Mouse (Mus musculus): ENCODE data around the gene Myom1. TPM values are rescaled to one million over a fixed set of nuclear protein-coding genes. Genes with fewer than 3 reads are reported as not detected.

Gene Myom1
- polyA plus RNA-seq, 1 experiment, result not detected

DNA sequence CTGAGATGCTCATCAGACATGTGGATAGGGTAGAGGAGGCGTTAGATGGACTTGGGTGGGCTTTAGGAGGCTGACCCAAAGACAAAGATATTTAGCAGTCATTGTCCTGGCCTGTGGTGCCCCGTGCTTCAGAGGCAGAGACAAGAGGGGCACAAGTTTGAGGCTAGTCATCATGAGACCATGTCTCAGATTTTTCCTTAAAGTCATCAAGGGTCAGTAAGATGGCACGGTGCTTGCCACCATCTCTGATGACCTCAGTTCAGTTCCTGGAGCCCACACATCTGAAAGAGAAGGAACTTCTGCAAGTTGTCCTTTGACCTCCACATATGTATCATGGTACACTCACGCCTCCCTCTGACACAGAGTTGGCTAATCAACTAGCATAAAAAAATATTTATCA, 140.7 kb downstream of the Myom1 start:
- no peaks in the 10 kb centered on the region for H3K27me3 ChIP-seq (ENCODE audit: control insufficient read depth)
- no peak overlapping the region for H3K4me3 ChIP-seq (replicated peaks)
- TF ChIP-seq TAL1 (IDR thresholded peaks at IDR 0.05; ENCODE audit: low read length), result no peak
- TF ChIP-seq GATA1 (IDR thresholded peaks at IDR 0.05; ENCODE audit: low read length), result no peak
- H3K9me3 ChIP-seq (ENCODE audit: control insufficient read depth, low read length), result no peaks in the 10 kb centered on the region
- H3K36me3 ChIP-seq (ENCODE audit: control insufficient read depth), result no peaks in the 10 kb centered on the region
- H3K4me1 ChIP-seq (ENCODE audit: control insufficient read depth), result peaks cover 35% of the 10 kb centered on the region

DNA sequence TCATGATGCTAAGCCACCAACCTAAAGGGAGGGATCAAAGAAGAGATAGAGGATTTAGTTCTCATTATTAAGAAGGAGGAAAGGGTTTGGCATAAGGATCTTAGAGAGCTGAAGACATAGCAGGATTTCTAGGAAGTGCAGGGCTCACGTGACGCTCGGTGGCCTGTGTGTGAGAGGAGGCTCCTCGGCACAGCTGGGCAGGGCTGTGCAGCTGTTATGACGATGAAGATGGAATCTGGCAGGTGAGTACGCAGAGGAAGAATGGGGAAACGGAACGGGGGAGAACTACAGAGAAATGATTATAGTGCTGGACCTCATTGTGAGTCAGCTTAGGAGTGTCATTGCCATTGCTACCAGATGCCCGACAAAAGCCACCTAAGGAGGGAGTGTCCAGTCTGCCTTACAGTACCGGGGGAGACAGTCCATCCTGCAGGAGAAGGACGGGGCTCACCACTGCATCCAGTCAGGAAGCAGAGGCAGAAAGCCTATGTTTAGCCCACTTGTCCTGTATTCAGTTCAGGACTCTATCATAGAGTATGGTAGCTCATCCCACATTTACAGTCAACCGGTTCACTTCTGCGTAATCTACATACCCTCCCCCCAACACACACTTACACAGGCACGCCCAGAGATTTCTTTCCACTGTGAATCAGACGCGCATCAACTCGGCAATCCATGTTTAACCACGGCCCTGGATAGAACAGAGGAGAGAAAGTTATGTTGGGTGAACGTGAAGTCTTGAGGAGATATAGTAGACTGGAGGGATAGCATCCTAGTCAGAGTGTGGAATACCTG, 142.1 kb downstream of the Myom1 start:
- TF ChIP-seq TAL1 (IDR thresholded peaks at IDR 0.05; ENCODE audit: low read length), result no peak
- TF ChIP-seq GATA1 (IDR thresholded peaks at IDR 0.05; ENCODE audit: low read length), result no peak
- Histone ChIP-seq H3K9me3 (ENCODE audit: control insufficient read depth, low read length) (no peaks in the 10 kb centered on the region), H3K4me3 (replicated peaks) (peak overlapping the region; percentile 19), H3K27me3 (ENCODE audit: control insufficient read depth) (no peaks in the 10 kb centered on the region), H3K36me3 (ENCODE audit: control insufficient read depth) (no peaks in the 10 kb centered on the region), H3K4me1 (ENCODE audit: control insufficient read depth) (peaks cover 35% of the 10 kb centered on the region)

DNA sequence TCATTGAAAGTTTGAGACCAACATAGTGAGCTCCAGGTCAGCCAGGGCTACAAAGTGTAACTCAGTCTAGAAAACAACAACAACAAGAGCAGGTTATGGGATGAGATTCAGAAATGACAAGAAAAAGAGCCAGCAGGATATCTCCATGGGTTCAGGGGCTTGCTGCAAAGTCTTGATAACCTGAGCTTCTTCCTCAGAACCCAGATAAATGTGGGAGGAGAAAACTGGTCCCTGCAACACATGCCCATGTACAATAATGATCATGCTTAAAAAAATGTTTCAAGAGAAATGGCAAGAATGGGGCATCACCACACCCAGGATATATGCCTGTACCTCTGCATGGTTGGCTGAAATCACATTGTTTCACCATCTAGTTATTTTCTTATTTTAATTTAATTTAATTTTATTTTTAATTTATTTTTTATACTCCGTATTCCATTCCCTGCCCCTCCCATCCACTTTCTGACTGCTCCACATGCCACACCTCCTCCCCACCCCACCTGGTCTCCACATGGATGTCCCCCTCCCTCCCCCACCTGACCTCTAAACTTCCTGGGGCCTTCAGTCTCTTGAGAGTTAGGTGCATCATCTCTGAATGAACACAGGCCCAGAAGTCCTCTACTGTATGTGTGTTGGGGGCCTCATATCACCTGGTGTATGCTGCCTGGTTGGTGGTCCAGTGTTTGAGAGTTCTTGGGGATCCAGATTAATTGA, 143.0 kb downstream of the Myom1 start:
- Histone ChIP-seq H3K4me3 (replicated peaks) (peak overlapping the region; percentile 19), H3K36me3 (ENCODE audit: control insufficient read depth) (no peaks in the 10 kb centered on the region), H3K9me3 (ENCODE audit: control insufficient read depth, low read length) (no peaks in the 10 kb centered on the region), H3K27me3 (ENCODE audit: control insufficient read depth) (no peaks in the 10 kb centered on the region), H3K4me1 (ENCODE audit: control insufficient read depth) (peaks cover 35% of the 10 kb centered on the region)
- TF ChIP-seq GATA1 (IDR thresholded peaks at IDR 0.05; ENCODE audit: low read length) (peak; percentile 27; the same call in 1 of the 2 replicates), TAL1 (IDR thresholded peaks at IDR 0.05; ENCODE audit: low read length) (peak; percentile 73)

DNA sequence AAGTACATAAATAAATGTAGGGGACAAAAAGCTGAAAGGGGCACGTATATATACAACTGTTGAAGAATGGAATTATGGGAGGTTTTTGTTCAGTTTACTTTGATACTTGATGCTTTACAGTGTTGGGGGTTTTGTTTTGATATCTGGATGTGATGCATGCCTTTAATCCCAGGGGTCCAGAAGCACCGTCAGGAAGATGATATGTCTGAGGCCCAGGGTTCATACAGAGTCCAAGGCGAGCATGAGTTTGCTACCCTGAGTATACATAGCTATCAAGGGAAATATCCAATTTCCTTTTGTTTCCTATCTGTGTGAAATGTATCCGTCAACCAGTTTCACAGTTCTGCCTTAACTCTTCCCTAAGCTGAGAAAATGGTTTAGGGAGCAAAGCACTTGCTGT, 150.9 kb downstream of the Myom1 start:
- Histone ChIP-seq H3K36me3 (ENCODE audit: control insufficient read depth) (no peaks in the 10 kb centered on the region), H3K27me3 (ENCODE audit: control insufficient read depth) (no peaks in the 10 kb centered on the region), H3K4me1 (ENCODE audit: control insufficient read depth) (peaks cover 5% of the 10 kb centered on the region), H3K9me3 (ENCODE audit: control insufficient read depth, low read length) (no peaks in the 10 kb centered on the region), H3K4me3 (replicated peaks) (no peak overlapping the region)
- no peak for TF ChIP-seq TAL1 (IDR thresholded peaks at IDR 0.05; ENCODE audit: low read length)
- TF ChIP-seq GATA1 (IDR thresholded peaks at IDR 0.05; ENCODE audit: low read length), result no peak

DNA sequence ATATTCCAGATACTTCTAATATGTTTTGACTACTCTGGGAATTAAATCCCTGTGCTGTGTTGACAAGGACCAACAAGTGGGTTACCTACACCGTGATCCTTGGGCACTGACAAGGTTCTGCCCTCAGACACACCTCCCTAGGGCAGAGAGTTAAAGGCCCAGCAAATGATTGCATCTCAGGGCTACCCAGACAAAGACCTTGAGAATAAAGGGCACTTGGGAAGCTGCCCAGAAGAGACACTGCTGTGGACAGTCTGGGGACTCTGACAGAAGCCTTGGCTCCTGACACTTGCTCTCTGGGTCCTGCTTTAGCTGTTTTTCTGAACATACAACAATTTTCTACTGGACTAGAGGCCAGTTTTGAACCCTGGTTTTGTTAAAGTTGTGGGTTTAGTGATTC, 152.8 kb downstream of the Myom1 start:
- H3K36me3 ChIP-seq (ENCODE audit: control insufficient read depth), result no peaks in the 10 kb centered on the region
- no peaks in the 10 kb centered on the region for H3K27me3 ChIP-seq (ENCODE audit: control insufficient read depth)
- H3K4me1 ChIP-seq (ENCODE audit: control insufficient read depth), result peaks cover 9% of the 10 kb centered on the region
- TF ChIP-seq GATA1 (IDR thresholded peaks at IDR 0.05; ENCODE audit: low read length), result no peak
- TF ChIP-seq TAL1 (IDR thresholded peaks at IDR 0.05; ENCODE audit: low read length), result no peak
- H3K4me3 ChIP-seq (replicated peaks), result no peak overlapping the region
- no peaks in the 10 kb centered on the region for H3K9me3 ChIP-seq (ENCODE audit: control insufficient read depth, low read length)

DNA sequence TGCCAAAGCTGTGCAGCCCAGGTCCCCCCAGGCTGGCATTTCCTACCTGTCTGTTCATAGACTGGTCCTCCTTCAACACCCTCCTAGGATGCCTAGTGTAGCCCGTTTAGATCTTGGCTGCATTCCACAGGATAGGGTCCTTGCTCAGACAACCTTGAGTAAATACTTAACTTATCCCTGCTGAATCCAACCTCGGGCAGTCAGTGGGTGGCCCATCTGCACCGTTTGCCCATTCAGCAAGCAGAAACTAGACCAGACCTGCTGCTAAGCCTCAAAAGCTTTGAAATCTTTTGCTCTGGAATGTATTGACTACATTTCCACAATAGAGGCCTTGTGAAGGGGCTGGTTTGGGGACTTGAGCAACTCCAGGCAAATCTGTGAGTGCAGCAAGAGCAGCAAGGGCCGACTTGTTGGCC, 156.7 kb downstream of the Myom1 start:
- Histone ChIP-seq H3K36me3 (ENCODE audit: control insufficient read depth) (no peaks in the 10 kb centered on the region), H3K4me3 (replicated peaks) (no peak overlapping the region)
- TF ChIP-seq TAL1 (IDR thresholded peaks at IDR 0.05; ENCODE audit: low read length) (no peak), GATA1 (IDR thresholded peaks at IDR 0.05; ENCODE audit: low read length) (no peak)

DNA sequence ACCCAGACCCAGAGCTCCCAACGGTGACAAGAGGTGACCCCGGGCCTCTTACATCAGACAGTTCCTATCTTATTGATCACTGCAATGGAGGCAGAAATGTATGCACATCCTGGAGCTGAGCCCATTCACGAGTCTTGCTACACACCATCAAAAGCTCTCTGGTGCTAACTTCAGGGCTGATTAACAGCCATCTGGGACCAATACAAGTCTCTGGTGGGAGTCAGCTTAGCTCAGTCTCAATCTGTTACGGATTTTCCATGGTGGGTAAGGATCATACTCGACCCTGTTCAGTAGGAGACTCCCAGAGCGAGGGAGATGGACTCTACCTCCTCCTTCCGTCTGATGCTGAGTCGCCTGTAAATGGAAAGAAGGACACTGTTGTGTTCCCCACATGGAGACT, 157.3 kb downstream of the Myom1 start:
- no peak for TF ChIP-seq GATA1 (IDR thresholded peaks at IDR 0.05; ENCODE audit: low read length)
- H3K36me3 ChIP-seq (ENCODE audit: control insufficient read depth), result no peaks in the 10 kb centered on the region
- no peaks in the 10 kb centered on the region for H3K9me3 ChIP-seq (ENCODE audit: control insufficient read depth, low read length)
- H3K4me3 ChIP-seq (replicated peaks), result no peak overlapping the region
- H3K27me3 ChIP-seq (ENCODE audit: control insufficient read depth), result no peaks in the 10 kb centered on the region
- H3K4me1 ChIP-seq (ENCODE audit: control insufficient read depth), result peaks cover 28% of the 10 kb centered on the region

More for the DNA sequence above, 156.7 kb downstream of the Myom1 start:
- Histone ChIP-seq H3K27me3 (ENCODE audit: control insufficient read depth) (no peaks in the 10 kb centered on the region), H3K4me1 (ENCODE audit: control insufficient read depth) (peaks cover 24% of the 10 kb centered on the region), H3K9me3 (ENCODE audit: control insufficient read depth, low read length) (no peaks in the 10 kb centered on the region)

DNA sequence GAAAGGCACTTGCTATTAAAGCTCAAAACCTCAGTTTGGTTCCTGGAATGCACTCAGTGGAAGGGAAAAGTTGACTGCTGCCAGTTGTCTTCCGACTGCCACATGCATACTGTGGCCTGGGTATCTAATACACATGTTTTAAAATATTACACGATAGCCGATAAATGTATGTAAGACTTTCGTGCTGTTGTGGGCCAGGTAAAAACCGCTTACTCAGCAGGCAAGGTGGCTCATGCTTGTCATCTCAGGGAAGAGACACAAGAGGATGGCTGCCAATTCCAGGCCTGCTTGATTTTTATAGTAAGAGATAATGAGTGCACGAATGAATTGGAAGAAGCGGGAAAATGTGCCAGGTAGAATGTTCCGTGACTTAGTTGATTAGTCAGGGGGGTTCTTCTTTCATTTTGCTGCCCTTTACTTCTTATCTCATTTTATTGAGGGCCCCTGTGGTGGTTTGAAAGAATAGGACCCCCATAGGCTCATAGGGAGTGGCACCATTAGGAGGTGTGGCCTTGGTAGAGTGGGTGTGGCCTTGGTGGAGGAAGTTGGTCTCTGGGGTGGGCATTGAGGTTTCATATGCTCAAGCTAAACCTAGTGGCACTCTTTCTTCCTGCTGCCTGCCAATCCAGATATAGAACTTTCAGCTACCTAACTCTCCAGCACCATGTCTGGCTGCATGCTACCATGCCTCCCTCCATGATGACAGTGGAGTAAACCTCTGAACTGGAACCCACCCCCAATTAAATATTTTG, 158.0 kb downstream of the Myom1 start:
- Histone ChIP-seq H3K9me3 (ENCODE audit: control insufficient read depth, low read length) (no peaks in the 10 kb centered on the region), H3K36me3 (ENCODE audit: control insufficient read depth) (no peaks in the 10 kb centered on the region), H3K4me3 (replicated peaks) (no peak overlapping the region), H3K4me1 (ENCODE audit: control insufficient read depth) (peaks cover 32% of the 10 kb centered on the region), H3K27me3 (ENCODE audit: control insufficient read depth) (no peaks in the 10 kb centered on the region)
- TF ChIP-seq GATA1 (IDR thresholded peaks at IDR 0.05; ENCODE audit: low read length), result no peak
- no peak for TF ChIP-seq TAL1 (IDR thresholded peaks at IDR 0.05; ENCODE audit: low read length)

DNA sequence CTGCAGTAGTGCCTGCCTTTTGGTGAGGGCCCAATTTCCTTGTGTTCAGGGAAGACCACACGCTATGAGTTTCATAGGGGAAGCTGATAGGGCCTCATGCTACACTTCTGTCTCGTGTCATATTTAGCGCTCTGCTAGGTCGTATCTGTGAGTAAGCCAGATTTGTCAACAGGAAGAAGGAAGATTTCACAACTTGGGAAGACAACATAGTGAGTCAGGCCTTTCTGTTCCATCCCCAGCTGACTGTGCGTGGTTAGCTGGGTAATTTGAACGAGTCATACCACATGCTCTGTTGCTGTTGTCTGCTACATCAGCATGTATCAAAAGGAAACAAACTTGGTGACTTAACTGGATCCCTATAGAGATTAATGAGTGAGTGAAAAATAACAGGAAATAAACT, 162.6 kb downstream of the Myom1 start:
- H3K36me3 ChIP-seq (ENCODE audit: control insufficient read depth), result no peaks in the 10 kb centered on the region
- no peaks in the 10 kb centered on the region for H3K9me3 ChIP-seq (ENCODE audit: control insufficient read depth, low read length)
- TF ChIP-seq GATA1 (IDR thresholded peaks at IDR 0.05; ENCODE audit: low read length) (no peak), TAL1 (IDR thresholded peaks at IDR 0.05; ENCODE audit: low read length) (no peak)
- H3K4me3 ChIP-seq (replicated peaks), result no peak overlapping the region
- H3K4me1 ChIP-seq (ENCODE audit: control insufficient read depth), result peaks cover 53% of the 10 kb centered on the region
- no peaks in the 10 kb centered on the region for H3K27me3 ChIP-seq (ENCODE audit: control insufficient read depth)

All from erythroblast, embryonic 14.5 days (primary cell).